Mouse (Mus musculus): ENCODE results near the gene Proser2. TPM values are rescaled to one million over a fixed set of nuclear protein-coding genes. Genes with fewer than 3 reads are reported as not detected.

The Proser2 gene
- polyA plus RNA-seq, 1 experiment = 1.0 TPM

DNA sequence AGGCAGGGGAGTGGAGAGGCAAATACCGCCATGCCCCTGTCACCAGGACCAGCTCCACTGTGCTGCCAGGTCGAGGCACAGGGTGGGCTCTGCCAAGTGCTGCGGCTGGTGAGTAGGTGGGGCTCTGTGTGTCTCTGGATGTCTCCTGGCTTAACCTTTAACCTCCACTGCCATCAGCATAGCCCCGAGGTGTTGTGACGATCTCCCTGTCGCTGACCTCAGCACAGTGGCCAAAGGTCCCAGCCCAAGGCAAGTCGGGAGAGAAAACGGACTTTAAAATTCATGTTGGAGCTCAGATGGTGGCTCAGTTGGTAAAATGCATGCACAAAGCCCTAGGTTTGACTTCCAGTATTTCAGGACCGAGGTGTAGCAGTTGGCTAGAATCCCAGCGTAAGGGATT, 15.6 kb upstream of the Proser2 start:
- H3K27me3 ChIP-seq (ENCODE audit: control insufficient read depth, insufficient read depth, insufficient read length) = peaks cover 5% of the 10 kb centered on the region
- no peaks in the 10 kb centered on the region for H3K36me3 ChIP-seq (ENCODE audit: control insufficient read depth, insufficient read depth)

DNA sequence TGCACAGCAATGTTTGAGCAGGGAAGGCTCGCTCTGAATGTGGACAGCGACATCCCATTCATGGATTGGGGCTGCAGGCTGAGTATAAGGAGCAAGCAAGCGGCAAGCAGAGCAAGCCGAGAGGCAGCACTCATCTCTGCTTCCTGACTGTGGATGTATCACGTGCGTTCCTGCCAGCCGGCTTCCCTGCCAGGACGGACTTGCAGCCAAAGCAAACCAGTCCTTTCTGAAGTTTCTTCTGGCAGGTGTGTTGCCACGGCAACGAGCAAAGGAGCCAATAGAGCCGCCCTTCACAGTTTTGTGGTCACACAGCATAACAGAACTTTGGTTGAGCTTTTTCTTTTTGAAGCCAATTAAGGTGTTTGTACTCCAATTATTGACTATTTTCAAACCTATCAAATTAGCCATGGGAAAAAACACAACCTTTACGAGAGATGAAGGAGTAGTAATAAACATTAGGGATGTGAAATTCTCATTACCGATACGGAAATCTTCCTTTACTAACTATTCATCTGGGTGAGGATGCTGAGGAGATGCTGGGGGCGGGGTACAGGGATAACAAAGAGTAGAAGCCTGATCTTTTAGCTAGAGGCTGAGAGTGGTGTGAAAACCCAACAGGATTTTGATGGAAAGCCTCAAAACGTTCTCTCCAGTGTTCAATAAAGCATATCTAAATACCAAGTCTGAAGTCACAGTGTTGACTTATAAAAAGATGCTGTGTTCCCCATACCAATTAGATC, 13.1 kb upstream of the Proser2 start:
- H3K4me3 ChIP-seq (ENCODE audit: insufficient read depth, poor library complexity, severe bottlenecking) = no peak overlapping the region
- no peaks in the 10 kb centered on the region for H3K79me3 ChIP-seq (ENCODE audit: low read depth)
- no peaks in the 10 kb centered on the region for H3K36me3 ChIP-seq (ENCODE audit: control insufficient read depth, insufficient read depth)
- H3K79me2 ChIP-seq (ENCODE audit: control insufficient read depth, insufficient read depth) = no peaks in the 10 kb centered on the region
- no peak overlapping the region for H3ac ChIP-seq (ENCODE audit: control insufficient read depth, insufficient read length, low read depth)
- TF ChIP-seq CEBPB (IDR thresholded peaks at IDR 0.05; ENCODE audit: low read depth) (no peak), FOSL1 (IDR thresholded peaks at IDR 0.05; ENCODE audit: insufficient read depth, low read length, poor library complexity, severe bottlenecking) (no peak), MYOG (IDR thresholded peaks at IDR 0.05; ENCODE audit: control insufficient read depth, extremely low read depth, insufficient read length) (no peak), MYOD1 (IDR thresholded peaks at IDR 0.05; ENCODE audit: control insufficient read depth, insufficient read length, low read depth) (no peak)
- H3K27me3 ChIP-seq (ENCODE audit: control insufficient read depth, insufficient read depth, insufficient read length) = peaks cover 5% of the 10 kb centered on the region

More for the DNA sequence above, 15.6 kb upstream of the Proser2 start:
- H3K79me2 ChIP-seq (ENCODE audit: control insufficient read depth, insufficient read depth) = no peaks in the 10 kb centered on the region
- H3K79me3 ChIP-seq (ENCODE audit: low read depth) = no peaks in the 10 kb centered on the region
- no peak overlapping the region for H3K4me3 ChIP-seq (ENCODE audit: insufficient read depth, poor library complexity, severe bottlenecking)
- H3ac ChIP-seq (ENCODE audit: control insufficient read depth, insufficient read length, low read depth) = no peak overlapping the region
- TF ChIP-seq MAX (IDR thresholded peaks at IDR 0.05) (no peak), USF1 (IDR thresholded peaks at IDR 0.05; ENCODE audit: low read depth) (no peak), CEBPB (IDR thresholded peaks at IDR 0.05; ENCODE audit: low read depth) (no peak), MYOG (IDR thresholded peaks at IDR 0.05; ENCODE audit: control insufficient read depth, extremely low read depth, insufficient read length) (no peak), CTCF (IDR thresholded peaks at IDR 0.05; ENCODE audit: control insufficient read depth, insufficient read depth, insufficient read length) (no peak), MYOD1 (IDR thresholded peaks at IDR 0.05; ENCODE audit: control insufficient read depth, insufficient read length, low read depth) (no peak)

DNA sequence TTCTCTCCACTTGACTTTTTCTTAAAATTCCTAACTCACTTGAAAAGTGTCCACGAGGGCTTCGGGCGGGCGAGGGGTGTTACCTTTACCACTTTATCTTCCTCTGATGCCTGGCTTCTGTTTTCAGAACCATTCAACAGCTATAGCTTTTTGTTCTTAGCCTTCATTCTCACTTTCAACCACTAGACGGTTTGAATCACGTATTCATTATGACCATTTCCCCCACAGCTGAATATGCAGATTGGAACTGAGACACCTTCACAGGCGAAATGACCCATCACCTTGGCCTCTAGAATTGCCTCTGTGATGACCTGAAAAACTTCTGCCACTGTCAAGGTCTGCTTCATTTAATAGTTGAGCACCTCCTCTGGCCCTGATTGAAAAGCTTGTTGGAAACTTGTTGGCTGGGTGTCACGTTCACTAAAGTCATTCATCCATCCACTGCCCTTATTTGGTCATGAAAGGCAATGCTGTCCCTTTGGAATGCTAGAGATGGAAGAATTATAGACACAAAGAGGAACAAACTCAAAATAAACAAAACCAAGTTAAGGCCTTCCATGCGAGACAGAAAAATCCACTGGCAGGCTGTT, 10.7 kb upstream of the Proser2 start:
- Histone ChIP-seq H3K27me3 (ENCODE audit: control insufficient read depth, insufficient read depth, insufficient read length) (no peaks in the 10 kb centered on the region), H3K36me3 (ENCODE audit: control insufficient read depth, insufficient read depth) (no peaks in the 10 kb centered on the region), H3ac (ENCODE audit: control insufficient read depth, insufficient read length, low read depth) (no peak overlapping the region), H3K79me2 (ENCODE audit: control insufficient read depth, insufficient read depth) (no peaks in the 10 kb centered on the region), H3K79me3 (ENCODE audit: low read depth) (no peaks in the 10 kb centered on the region), H3K4me3 (ENCODE audit: insufficient read depth, poor library complexity, severe bottlenecking) (no peak overlapping the region)
- no peak for TF ChIP-seq USF1 (IDR thresholded peaks at IDR 0.05; ENCODE audit: low read depth)
- no peak for TF ChIP-seq CEBPB (IDR thresholded peaks at IDR 0.05; ENCODE audit: low read depth)

DNA sequence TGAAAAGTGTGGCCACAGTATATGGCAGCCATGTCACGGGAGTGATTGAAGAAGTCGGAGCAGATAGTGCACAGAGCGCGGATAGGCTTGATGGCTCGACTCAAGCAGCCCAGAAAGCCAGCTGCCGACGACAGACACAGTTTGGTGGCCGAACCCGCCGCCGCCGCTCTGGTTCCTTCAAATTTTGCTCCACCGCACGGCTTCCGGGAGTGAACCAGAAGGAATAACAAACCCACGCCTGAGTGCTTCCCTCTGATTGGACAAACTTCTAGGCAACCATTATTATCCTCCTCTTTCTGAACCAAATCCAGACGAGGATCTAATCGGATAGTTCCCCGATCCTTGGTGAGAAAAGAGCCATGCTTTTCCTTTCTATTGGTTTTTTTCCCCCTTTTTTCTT, 3.9 kb upstream of the Proser2 start:
- Histone ChIP-seq H3ac (ENCODE audit: control insufficient read depth, insufficient read length, low read depth) (no peak overlapping the region), H3K27me3 (ENCODE audit: control insufficient read depth, insufficient read depth, insufficient read length) (peaks cover 3% of the 10 kb centered on the region), H3K36me3 (ENCODE audit: control insufficient read depth, insufficient read depth) (no peaks in the 10 kb centered on the region), H3K79me2 (ENCODE audit: control insufficient read depth, insufficient read depth) (no peaks in the 10 kb centered on the region), H3K79me3 (ENCODE audit: low read depth) (no peaks in the 10 kb centered on the region), H3K4me3 (ENCODE audit: insufficient read depth, poor library complexity, severe bottlenecking) (no peak overlapping the region)
- TF ChIP-seq MYOG (IDR thresholded peaks at IDR 0.05; ENCODE audit: control insufficient read depth, extremely low read depth, insufficient read length) (no peak), MAX (IDR thresholded peaks at IDR 0.05) (no peak)

DNA sequence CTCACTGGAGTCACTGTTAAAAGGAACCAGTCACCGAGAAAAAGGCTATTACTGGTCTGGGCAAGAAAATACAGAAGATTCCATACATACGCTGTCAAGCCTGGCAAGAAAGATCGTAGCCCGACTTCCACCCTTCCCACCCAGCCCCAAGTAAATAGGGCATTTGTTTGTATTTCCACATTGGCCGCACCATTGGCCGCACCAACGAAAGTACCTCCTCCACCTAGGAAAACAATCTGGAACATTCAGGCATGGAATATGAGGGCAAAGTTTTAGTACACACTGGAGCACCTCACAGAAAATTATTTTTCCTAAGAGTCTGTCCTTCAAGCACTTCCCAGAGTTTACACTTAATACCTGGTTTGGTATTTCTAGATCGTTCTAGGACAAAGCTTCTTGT, 1.1 kb downstream of the Proser2 start:
- H3ac ChIP-seq (ENCODE audit: control insufficient read depth, insufficient read length, low read depth) = no peak overlapping the region
- no peak overlapping the region for H3K4me3 ChIP-seq (ENCODE audit: insufficient read depth, poor library complexity, severe bottlenecking)
- TF ChIP-seq MYOG (IDR thresholded peaks at IDR 0.05; ENCODE audit: control insufficient read depth, extremely low read depth, insufficient read length) (no peak), MAX (IDR thresholded peaks at IDR 0.05) (no peak), MYOD1 (IDR thresholded peaks at IDR 0.05; ENCODE audit: control insufficient read depth, insufficient read length, low read depth) (no peak), USF1 (IDR thresholded peaks at IDR 0.05; ENCODE audit: low read depth) (no peak), CTCF (IDR thresholded peaks at IDR 0.05; ENCODE audit: control insufficient read depth, insufficient read depth, insufficient read length) (no peak), FOSL1 (IDR thresholded peaks at IDR 0.05; ENCODE audit: insufficient read depth, low read length, poor library complexity, severe bottlenecking) (no peak), CEBPB (IDR thresholded peaks at IDR 0.05; ENCODE audit: low read depth) (no peak)
- H3K36me3 ChIP-seq (ENCODE audit: control insufficient read depth, insufficient read depth) = no peaks in the 10 kb centered on the region
- H3K79me2 ChIP-seq (ENCODE audit: control insufficient read depth, insufficient read depth) = no peaks in the 10 kb centered on the region
- no peaks in the 10 kb centered on the region for H3K79me3 ChIP-seq (ENCODE audit: low read depth)
- peaks cover 3% of the 10 kb centered on the region for H3K27me3 ChIP-seq (ENCODE audit: control insufficient read depth, insufficient read depth, insufficient read length)

DNA sequence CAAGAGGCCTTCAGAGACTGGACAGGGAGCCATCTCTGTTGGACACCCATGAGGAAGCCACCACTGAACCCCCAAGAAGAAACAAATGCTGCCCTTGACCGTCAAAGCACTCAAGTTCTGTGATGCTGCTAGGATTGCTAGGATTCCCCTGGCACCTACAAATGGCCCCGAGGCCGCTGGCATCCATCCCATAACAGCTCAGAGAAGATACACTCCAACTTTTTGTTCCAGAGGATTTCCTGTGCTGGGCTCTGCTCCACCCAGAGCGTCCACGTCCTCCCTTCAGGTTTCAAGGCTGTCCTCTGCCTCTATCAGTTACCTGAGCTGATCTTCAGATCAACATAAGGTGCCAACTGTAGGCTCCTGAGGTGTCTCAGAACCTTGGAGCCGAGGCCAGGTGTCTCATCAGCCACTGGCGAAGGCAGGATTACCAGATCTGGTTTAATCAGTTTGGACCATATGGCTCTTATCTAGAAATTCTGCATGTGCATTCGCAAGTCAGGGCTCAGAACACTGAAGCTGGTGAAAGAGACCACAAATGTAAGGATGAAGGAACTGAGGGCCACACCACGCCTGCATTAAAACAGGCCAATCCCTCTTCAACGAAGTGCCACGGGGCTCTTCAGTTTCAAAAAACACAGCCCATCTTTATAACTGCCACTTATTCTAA, 1.7 kb downstream of the Proser2 start:
- H3K27me3 ChIP-seq (ENCODE audit: control insufficient read depth, insufficient read depth, insufficient read length) = peaks cover 3% of the 10 kb centered on the region
- no peaks in the 10 kb centered on the region for H3K36me3 ChIP-seq (ENCODE audit: control insufficient read depth, insufficient read depth)
- H3K79me2 ChIP-seq (ENCODE audit: control insufficient read depth, insufficient read depth) = no peaks in the 10 kb centered on the region
- no peaks in the 10 kb centered on the region for H3K79me3 ChIP-seq (ENCODE audit: low read depth)
- H3ac ChIP-seq (ENCODE audit: control insufficient read depth, insufficient read length, low read depth) = no peak overlapping the region
- TF ChIP-seq USF1 (IDR thresholded peaks at IDR 0.05; ENCODE audit: low read depth) = no peak
- TF ChIP-seq CEBPB (IDR thresholded peaks at IDR 0.05; ENCODE audit: low read depth) = no peak
- TF ChIP-seq CTCF (IDR thresholded peaks at IDR 0.05; ENCODE audit: control insufficient read depth, insufficient read depth, insufficient read length) = no peak
- no peak for TF ChIP-seq MAX (IDR thresholded peaks at IDR 0.05)
- TF ChIP-seq MYOD1 (IDR thresholded peaks at IDR 0.05; ENCODE audit: control insufficient read depth, insufficient read length, low read depth) = no peak
- no peak for TF ChIP-seq MYOG (IDR thresholded peaks at IDR 0.05; ENCODE audit: control insufficient read depth, extremely low read depth, insufficient read length)
- TF ChIP-seq FOSL1 (IDR thresholded peaks at IDR 0.05; ENCODE audit: insufficient read depth, low read length, poor library complexity, severe bottlenecking) = no peak
- H3K4me3 ChIP-seq (ENCODE audit: insufficient read depth, poor library complexity, severe bottlenecking) = no peak overlapping the region

Data from C2C12 (cell line).